Mouse (Mus musculus) G1E (cell line): ENCODE data around the gene Snx27. TPM values are rescaled to one million over a fixed set of nuclear protein-coding genes. Genes with fewer than 3 reads are reported as not detected.

Experiments
- ATAC-seq: 2 replicates; pipeline ENCODE4 v1.8.0; 2016; ENCODE audit warnings: mild to moderate bottlenecking; ENCODE audit not compliant: insufficient number of reproducible peaks, poor library complexity, low FRiP score, severe bottlenecking; ENCODE audit errors: extremely low read depth
- DNase-seq: peaks from one replicate; pipeline ENCODE4 v3.0.0; 2012; ENCODE audit warnings: low spot score
- H3K27me3 ChIP-seq: 2 replicates; pipeline ENCODE4 v1.6.1; 2012; ENCODE audit warnings: mild to moderate bottlenecking, low read length, inconsistent platforms; ENCODE audit not compliant: insufficient read depth
- H3K36me3 ChIP-seq: replicated peaks from 2 replicates; pipeline ENCODE3; 2012; ENCODE audit warnings: mild to moderate bottlenecking, inconsistent platforms
- H3K4me1 ChIP-seq: 2 replicates; pipeline ENCODE4 v1.6.1; 2012; ENCODE audit warnings: low read depth, low read length, inconsistent platforms, mixed read lengths; ENCODE audit not compliant: insufficient read depth
- H3K4me3 ChIP-seq: 2 replicates; pipeline ENCODE4 v1.5.1; 2012; ENCODE audit warnings: low read depth, mild to moderate bottlenecking, inconsistent platforms, low read length, moderate library complexity, mixed read lengths
- H3K9me3 ChIP-seq: replicated peaks from 2 replicates; pipeline ENCODE4 v1.6.1; 2012; ENCODE audit warnings: inconsistent platforms
- CTCF ChIP-seq: IDR thresholded peaks from 2 replicates; pipeline ENCODE4 v1.5.1; 2012; ENCODE audit warnings: low read depth, low read length, inconsistent platforms, mixed read lengths
- GATA1 ChIP-seq: IDR thresholded peaks from 2 replicates; pipeline ENCODE4 v1.6.1; 2012; ENCODE audit warnings: borderline replicate concordance, low read length, inconsistent platforms, mixed read lengths
- GATA2 ChIP-seq: IDR thresholded peaks from 2 replicates; pipeline ENCODE4 v1.6.1; 2012; ENCODE audit warnings: low read depth, low read length, inconsistent platforms, borderline replicate concordance
- POLR2AphosphoS5 ChIP-seq: IDR thresholded peaks from 2 replicates; pipeline ENCODE4 v1.6.1; 2012; ENCODE audit warnings: low read depth, low read length, inconsistent platforms; ENCODE audit not compliant: insufficient replicate concordance
- TAL1 ChIP-seq: conservative IDR thresholded peaks from 2 replicates; pipeline ENCODE4 v1.6.1; 2012; ENCODE audit warnings: low read depth, low read length, inconsistent platforms, mixed read lengths
- polyA plus RNA-seq: library from polyadenylated mRNA; stranded (reverse); fragments of >175 nt; gene quantifications from 2 replicates; pipeline ENCODE4 v1.2.3, GENCODE M21; 2012
- total RNA-seq, 2 experiments: library from RNA; stranded (forward) in 1 of 2; stranded (reverse) in 1 of 2; fragments of 200-1000 nt in 1 of 2; fragments of >200 nt in 1 of 2; fragmentation: Nextera tagmentation in 1 of 2; gene quantifications; 2 replicates each; pipeline ENCODE4 v1.2.3; 2014 to 2017

The Snx27 gene
- total and polyA plus RNA-seq, 3 experiments: 10.5 to 38.8 (median 26.9) TPM

- H3K4me1 ChIP-seq: peaks cover 41% of the 10 kb centered on the region
- H3K9me3 ChIP-seq: no peaks in the 10 kb centered on the region
- peak overlapping the region; percentile 87 for H3K4me3 ChIP-seq
- peaks cover 20% of the 10 kb centered on the region for H3K36me3 ChIP-seq
- H3K27me3 ChIP-seq: peaks cover 6% of the 10 kb centered on the region
- ATAC-seq (no peak), DNase-seq (peak; percentile 58)
- TF ChIP-seq TAL1: no peak
- TF ChIP-seq CTCF: no peak
- no peak for TF ChIP-seq POLR2AphosphoS5
- TF ChIP-seq GATA1: no peak
- no peak for TF ChIP-seq GATA2
Measured at GRCm38 (mm10) chr3:94581793-94582455, 592 bp downstream of the Snx27 start.

GRCm38 (mm10) chr3:94581138-94581780, 1.3 kb downstream of the Snx27 start:
- Histone ChIP-seq H3K9me3 (no peaks in the 10 kb centered on the region), H3K27me3 (peaks cover 2% of the 10 kb centered on the region; the same call in 1 of the 2 replicates), H3K36me3 (peaks cover 22% of the 10 kb centered on the region), H3K4me3 (peak overlapping the region; percentile 87), H3K4me1 (peaks cover 40% of the 10 kb centered on the region)
- no peak for ATAC-seq
- DNase-seq: no peak
- TF ChIP-seq TAL1: no peak
- no peak for TF ChIP-seq GATA1
- no peak for TF ChIP-seq GATA2
- no peak for TF ChIP-seq POLR2AphosphoS5
- TF ChIP-seq CTCF: no peak

GRCm38 (mm10) chr3:94574506-94574905, 8.0 kb downstream of the Snx27 start:
- no peaks in the 10 kb centered on the region for H3K27me3 ChIP-seq
- no peaks in the 10 kb centered on the region for H3K9me3 ChIP-seq
- peaks cover 48% of the 10 kb centered on the region for H3K36me3 ChIP-seq
- DNase-seq (no peak), ATAC-seq (no peak)
- H3K4me1 ChIP-seq: peaks cover 3% of the 10 kb centered on the region
- TF ChIP-seq TAL1 (no peak), POLR2AphosphoS5 (no peak), GATA2 (no peak), CTCF (no peak), GATA1 (no peak)
- no peak overlapping the region for H3K4me3 ChIP-seq

GRCm38 (mm10) chr3:94567242-94567641, 15.3 kb downstream of the Snx27 start:
- Histone ChIP-seq H3K27me3 (no peaks in the 10 kb centered on the region), H3K4me1 (peaks cover 6% of the 10 kb centered on the region; the same call in 1 of the 2 replicates), H3K36me3 (peaks cover 29% of the 10 kb centered on the region), H3K9me3 (no peaks in the 10 kb centered on the region), H3K4me3 (no peak overlapping the region)
- ATAC-seq: no peak
- DNase-seq: no peak
- TF ChIP-seq POLR2AphosphoS5: no peak
- no peak for TF ChIP-seq CTCF
- no peak for TF ChIP-seq GATA2
- no peak for TF ChIP-seq GATA1
- no peak for TF ChIP-seq TAL1

GRCm38 (mm10) chr3:94565557-94565956, 17.0 kb downstream of the Snx27 start:
- Histone ChIP-seq H3K4me3 (no peak overlapping the region), H3K27me3 (no peaks in the 10 kb centered on the region), H3K9me3 (no peaks in the 10 kb centered on the region), H3K4me1 (peaks cover 6% of the 10 kb centered on the region; the same call in 1 of the 2 replicates), H3K36me3 (peaks cover 34% of the 10 kb centered on the region)
- no peak for TF ChIP-seq GATA2
- no peak for TF ChIP-seq TAL1
- no peak for TF ChIP-seq CTCF
- DNase-seq: no peak
- no peak for ATAC-seq

- Histone ChIP-seq H3K4me3 (no peak overlapping the region), H3K4me1 (peaks cover 6% of the 10 kb centered on the region; the same call in 1 of the 2 replicates), H3K9me3 (no peaks in the 10 kb centered on the region), H3K36me3 (peaks cover 36% of the 10 kb centered on the region), H3K27me3 (no peaks in the 10 kb centered on the region)
- DNase-seq (no peak), ATAC-seq (no peak)
- TF ChIP-seq GATA1 (no peak), POLR2AphosphoS5 (no peak), CTCF (no peak), GATA2 (no peak), TAL1 (no peak)
Measured at GRCm38 (mm10) chr3:94565127-94565526, 17.4 kb downstream of the Snx27 start.
